Mouse (Mus musculus): ENCODE measurements around the gene Fam155a.

- TF ChIP-seq CTCF (conservative IDR thresholded peaks at IDR 0.05 in 1 of 2, IDR thresholded peaks at IDR 0.05 in 1 of 2; ENCODE audit: low read depth in 2 of 2, low read length in 2 of 2): no peak
- no peak for TF ChIP-seq GABPA (IDR thresholded peaks at IDR 0.05; ENCODE audit: insufficient replicate concordance, low read depth, low read length)
- no peak for TF ChIP-seq EP300 (IDR thresholded peaks at IDR 0.05; ENCODE audit: low read length)
- TF ChIP-seq POLR2A (IDR thresholded peaks at IDR 0.05; ENCODE audit: low read depth, low read length): no peak
- TF ChIP-seq POLR2AphosphoS2 (IDR thresholded peaks at IDR 0.05; ENCODE audit: low read depth, low read length): no peak
- no peak for TF ChIP-seq RAD21 (IDR thresholded peaks at IDR 0.05; ENCODE audit: low read depth, low read length)
- TF ChIP-seq RCOR1 (conservative IDR thresholded peaks at IDR 0.05; ENCODE audit: low read depth, low read length): no peak
- no peak for TF ChIP-seq ETS1 (conservative IDR thresholded peaks at IDR 0.05; ENCODE audit: low read depth, low read length)
- TF ChIP-seq USF1 (IDR thresholded peaks at IDR 0.05; ENCODE audit: low read depth, low read length): no peak
- TF ChIP-seq MAX (IDR thresholded peaks at IDR 0.05; ENCODE audit: low read length): no peak
- TF ChIP-seq ELF1 (IDR thresholded peaks at IDR 0.05; ENCODE audit: low read depth, low read length): no peak
Observed at GRCm38 (mm10) chr8:9423184-9423583, 347.8 kb downstream of the Fam155a start.
